Mouse (Mus musculus) adrenal gland, adult 8-10 months (tissue): ENCODE data around the gene Ano7. TPM values are rescaled to one million over a fixed set of nuclear protein-coding genes. Genes with fewer than 3 reads are reported as not detected.
"Not testable (repeated sequence)": the region's sequence is repeated elsewhere in the genome, so short reads cannot be mapped to it uniquely, and the experiment has no call there.

Experiments
- DNase-seq: peaks from one replicate; pipeline ENCODE4 v3.0.0; 2022
- microRNA-seq, 2 experiments: library from miRNA; unstranded; fragments of <30 nt; microRNA quantifications; one replicate each; pipeline ENCODE4 v1.2.0; 2022
- total RNA-seq, 4 experiments: library from RNA; stranded (reverse); gene quantifications; 2 replicates each; pipeline ENCODE4 v1.2.4; 2022

Gene Ano7
- total RNA-seq, 4 experiments from 2014 or later, result not detected

DNA sequence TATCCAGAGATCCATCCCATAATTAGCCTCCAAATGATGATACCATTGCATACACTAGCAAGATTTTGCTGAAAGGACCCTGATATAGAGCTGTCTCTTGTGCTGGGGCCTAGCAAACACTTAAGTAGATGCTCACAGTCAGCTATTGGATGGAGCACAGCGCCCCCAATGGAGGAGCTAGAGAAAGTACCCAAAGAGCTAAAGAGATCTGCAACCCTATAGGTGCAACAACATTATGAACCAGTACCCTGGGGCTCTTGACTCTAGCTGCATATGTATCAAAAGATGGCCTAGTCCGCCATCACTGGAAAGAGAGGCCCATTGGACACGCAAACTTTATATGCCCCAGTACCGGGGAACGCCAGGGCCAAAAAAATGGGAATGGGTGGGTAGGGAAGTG lies 76.4 kb downstream of the Ano7 start:
- DNase-seq, result not testable (repeated sequence)

DNA sequence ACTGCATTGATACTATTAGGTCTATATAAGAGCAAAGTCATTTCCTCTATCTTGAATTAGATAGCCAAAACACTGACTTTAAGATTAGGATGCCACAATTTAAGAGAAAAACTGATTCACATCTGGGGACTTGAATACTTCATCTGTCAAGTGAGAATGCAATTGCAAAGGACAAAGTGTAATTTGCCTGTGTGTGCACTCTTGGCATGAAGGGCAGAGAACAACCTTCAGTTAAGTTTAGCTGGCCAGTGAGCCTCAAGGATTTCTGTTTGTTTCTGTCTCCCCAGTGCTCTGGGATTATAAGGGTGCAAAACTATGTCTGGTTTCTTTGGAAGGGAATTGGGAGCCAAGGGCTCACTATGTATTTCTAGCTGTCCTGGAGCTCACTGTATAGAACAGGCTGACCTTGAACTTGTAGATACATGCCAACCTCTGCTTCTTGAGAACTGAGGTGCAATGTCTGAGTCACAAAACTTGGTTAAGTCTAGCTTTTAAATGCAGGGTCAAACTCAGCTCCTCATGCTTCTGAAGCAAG lies 80.1 kb downstream of the Ano7 start:
- DNase-seq, result peak; percentile 45

Small RNA genes lying within 50 kb of the gene (microRNA-seq; reads per million reads assigned to microRNA genes)
- gene Mir6345 (0 reads per million in 2 experiments), gene Mir6902 (0 to 0.35 reads per million in 2 experiments)

Other genes starting within 250 kb of the Ano7 start
- gene Agxt, start 238.7 kb upstream of the Ano7 start, total RNA-seq, result under 1 TPM in 1 of 4 experiments, not detected in 3; 0.26 TPM
- gene 2310007B03Rik, start 213.0 kb upstream of the Ano7 start, total RNA-seq, result not detected
- gene Crocc2, start 205.2 kb upstream of the Ano7 start, total RNA-seq, result under 1 TPM in 2 of 4 experiments, not detected in 2; 0.03 TPM
- gene Sned1, start 138.1 kb upstream of the Ano7 start, total RNA-seq, result 10 to 100 TPM; 22.2 to 31.9 (median 26.0) TPM
- 10 to 100 TPM; 25.1 to 28.8 (median 26.1) TPM for gene Mterf4, start 68.0 kb upstream of the Ano7 start, total RNA-seq
- gene Ppp1r7, start 31.1 kb upstream of the Ano7 start, total RNA-seq, result 10 to 100 TPM; 31.1 to 46.5 (median 35.7) TPM
- gene Pask, start 30.4 kb upstream of the Ano7 start, total RNA-seq, result 1 to 10 TPM; 4.9 to 7.9 (median 5.8) TPM
- gene Hdlbp, start 104.9 kb downstream of the Ano7 start, total RNA-seq, result 100 to 1,000 TPM; 299 to 422 (median 334) TPM
- 10 to 100 TPM; 17.1 to 26.1 (median 24.0) TPM for gene Farp2, start 138.1 kb downstream of the Ano7 start, total RNA-seq